Mouse (Mus musculus) cerebellum, postnatal 14 days (tissue): Measurements from ENCODE around the gene Gjb3.

Source experiments
- DNase-seq, 2 experiments: peaks; one replicate each; pipeline ENCODE4 v3.0.0; 2021; ENCODE audit warnings: mixed read lengths in 2 of 2

Gene Gjb3

DNA sequence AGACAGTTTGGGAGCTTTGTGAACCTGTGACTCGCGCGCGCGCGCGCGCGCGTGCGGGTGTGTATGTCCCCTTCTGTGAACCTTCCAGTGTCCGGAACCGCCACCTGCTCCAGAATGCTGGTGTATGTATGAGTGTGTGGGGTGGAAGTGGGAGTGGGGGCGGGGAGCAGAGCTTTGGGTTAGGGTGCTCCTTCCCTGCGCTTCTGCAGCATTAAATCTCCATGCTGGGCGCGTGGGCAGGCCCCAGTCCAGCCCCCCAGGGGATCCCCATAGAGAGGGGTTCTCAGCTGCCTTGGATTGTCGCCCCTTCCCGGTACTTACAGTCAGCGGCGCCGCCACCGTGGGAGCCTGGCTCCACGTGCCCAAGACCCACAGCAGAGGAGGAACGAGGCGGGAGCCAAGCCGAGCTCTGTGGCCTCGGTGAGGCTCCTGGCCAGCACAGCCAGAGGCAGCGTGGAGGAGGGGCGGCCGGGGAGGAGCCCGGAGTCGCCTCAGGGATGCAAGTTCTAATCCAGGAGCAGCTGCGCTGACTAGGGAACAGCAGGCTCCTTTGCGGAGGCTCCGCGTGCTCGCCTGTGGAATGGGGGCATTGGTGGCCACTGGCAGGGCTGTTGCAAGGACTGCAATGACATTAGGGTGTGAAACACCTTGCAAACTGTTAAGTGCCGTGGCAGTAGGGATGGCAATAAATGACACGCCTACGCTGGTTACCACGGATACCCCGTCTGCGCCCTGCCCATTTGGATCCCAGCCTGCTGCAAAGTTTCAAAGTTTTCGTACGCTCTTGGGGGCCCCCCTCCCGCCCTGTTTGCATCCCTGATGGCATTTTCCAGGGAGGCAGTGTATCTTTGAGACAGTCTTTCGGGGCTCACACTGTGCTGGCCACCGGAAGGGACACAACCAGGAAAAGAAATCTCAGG is at the start of gene Gjb3:
TSS of gene Gjb3 (minus strand) at position 664 of the 920 bp plus-strand sequence.
- DNase-seq: peak in 1 of 2 experiments; percentile 40

DNA sequence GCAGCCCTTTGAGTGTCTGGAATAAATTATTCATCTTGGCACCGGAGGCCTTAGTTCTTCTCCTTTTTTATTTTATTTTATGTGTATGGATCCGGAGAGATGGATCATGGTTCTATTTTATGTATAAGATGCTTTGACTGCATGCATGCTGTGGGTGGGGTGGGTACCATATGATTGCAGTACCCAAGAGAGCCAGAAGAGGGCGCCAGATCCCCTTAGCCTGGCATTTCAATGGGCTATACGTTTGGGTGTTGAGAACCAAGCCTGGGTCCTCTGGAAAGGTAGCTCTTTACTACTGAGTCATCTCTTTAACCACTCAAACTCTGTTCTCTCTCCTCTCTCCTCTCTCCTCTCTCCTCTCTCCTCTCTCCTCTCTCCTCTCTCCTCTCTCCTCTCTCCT is 46.7 kb upstream of the Gjb3 start:
- DNase-seq: peak in 1 of 2 experiments; percentile 46

DNA sequence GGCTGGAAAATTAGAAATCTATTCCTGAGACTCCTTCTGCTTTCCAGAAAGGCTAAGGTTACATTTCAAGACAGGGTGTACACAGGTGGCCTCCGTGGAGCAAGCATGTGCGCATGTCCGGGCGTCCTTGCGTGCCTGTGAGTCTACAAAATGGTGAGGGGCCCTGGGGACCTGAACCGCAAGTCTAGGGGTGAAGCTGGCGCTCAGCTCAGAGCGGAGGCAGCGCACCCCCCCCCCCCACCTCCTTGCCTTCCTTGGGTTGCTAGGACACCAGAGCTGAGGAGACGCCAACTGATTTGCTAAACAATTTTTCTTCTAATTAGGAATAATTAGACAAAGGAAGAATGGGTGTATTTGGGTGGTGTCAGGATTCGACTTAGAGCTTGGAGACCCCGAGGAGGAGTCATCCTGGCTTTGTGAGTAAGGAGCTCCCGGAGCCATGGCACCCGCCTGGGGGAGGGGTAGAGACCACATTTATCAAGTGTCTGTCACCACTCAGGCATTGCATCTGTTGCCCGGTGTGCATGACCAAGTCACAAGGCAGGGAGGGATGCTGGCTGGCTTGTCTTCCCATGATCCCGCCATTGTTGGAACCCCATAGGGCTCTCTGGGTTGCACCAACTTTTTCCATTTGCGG is 45.0 kb upstream of the Gjb3 start:
- DNase-seq: peak in 1 of 2 experiments; percentile 40

DNA sequence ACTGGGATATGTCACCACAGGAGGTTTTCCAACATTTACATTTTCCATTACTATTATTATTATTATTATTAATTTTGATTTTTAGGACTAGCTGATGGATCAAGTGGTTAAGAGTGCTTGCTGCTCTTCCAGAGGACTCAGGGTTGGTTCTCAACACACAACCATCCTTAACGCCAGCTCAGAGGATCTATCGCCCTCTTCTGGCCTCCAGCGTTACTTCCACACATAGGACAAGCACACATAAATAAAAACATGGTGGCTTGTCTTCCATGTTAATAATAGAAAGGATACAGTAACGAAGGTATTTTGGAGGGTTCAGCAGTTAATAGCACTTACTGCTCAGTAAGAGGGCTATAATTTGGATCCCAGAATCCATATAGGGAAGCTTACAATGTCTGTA is 44.0 kb upstream of the Gjb3 start:
- DNase-seq: peak in 1 of 2 experiments; percentile 45

DNA sequence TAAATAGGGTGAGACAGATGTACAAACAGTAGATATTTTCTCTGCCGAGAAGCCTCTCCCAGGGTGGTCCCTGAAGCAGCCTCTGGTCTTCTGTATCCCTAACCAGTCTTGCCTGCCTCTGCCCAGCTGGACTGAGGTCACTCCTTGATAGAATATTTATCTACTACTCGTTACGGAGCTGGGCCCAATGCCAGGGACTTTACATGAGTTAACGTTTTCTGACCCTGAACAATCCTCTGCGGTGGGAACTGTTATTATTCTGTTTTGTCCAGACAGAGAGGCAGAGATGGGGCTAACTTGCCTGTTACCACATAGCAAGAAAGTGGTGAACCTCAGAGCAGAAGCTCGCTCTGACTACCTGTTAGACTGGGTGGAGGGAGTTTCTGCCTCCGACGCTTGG is 42.8 kb upstream of the Gjb3 start:
- DNase-seq: no peak

DNA sequence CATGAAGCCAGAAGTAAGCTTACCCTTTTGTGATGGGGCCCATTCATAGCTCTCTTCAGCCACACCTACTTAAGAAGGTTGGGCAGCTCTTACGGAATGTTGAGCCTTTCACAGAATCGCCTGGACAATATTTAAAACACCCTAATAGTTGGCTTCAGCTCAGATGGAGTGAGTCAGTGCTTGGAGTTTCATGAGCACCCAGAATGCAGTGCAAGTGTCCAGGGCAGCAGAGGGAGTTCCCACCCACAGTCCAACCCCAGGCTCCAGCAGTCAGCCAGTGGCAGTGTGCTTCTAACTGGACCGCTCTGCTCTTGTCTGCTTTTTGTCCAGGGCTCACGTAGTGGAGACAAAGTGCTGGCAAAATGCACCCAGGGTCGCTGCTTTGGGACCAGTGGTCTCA is 40.9 kb upstream of the Gjb3 start:
- no peak for DNase-seq

DNA sequence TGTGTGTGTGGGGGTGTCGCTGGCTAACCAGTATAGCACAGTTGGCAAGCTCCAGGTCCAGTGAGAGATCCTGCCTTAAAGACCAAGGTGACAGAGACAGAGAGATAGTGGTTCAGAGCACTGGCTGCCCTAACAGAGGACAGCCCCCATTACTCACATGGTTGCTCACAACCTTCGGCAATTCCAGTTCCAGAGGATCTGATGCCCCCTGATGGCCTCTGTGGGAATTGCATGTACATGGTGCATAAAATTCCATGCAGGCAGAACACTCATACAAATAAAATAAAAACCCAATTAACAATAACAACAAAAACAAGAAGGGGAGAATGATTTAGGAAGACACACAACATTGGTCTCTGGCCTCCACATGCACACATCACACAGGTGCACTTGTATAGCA is 39.8 kb upstream of the Gjb3 start:
- DNase-seq: peak in 1 of 2 experiments; percentile 66

DNA sequence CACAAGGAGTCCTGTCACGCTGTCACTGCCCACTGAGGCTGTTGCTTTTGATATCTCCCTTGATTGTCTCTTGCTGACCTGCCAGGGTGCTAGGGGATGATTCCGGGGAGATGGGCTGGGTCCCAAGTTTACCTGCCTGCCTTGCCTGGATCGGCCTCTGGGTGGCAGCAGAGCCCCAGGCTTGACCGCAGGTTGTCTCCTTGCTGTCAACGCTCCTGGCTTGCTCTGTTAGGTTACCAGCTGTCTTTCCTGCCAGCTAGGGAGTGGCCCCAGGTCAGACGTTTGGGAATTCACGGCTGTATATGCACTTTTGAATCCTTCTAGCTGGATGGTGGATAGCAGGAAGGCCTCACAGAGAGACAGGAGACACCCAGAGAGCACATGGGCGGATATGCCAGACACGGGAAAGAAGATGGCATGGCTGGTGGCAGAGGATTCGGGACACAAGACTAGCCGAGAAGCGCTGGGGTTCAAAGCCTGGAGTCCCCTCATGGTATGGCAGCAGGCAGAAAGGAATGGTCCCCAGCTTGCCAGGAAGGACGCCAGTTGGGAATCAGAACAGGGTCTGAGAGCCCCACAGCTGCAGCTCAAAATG is 37.8 kb upstream of the Gjb3 start:
- peak; percentile 95 for DNase-seq

DNA sequence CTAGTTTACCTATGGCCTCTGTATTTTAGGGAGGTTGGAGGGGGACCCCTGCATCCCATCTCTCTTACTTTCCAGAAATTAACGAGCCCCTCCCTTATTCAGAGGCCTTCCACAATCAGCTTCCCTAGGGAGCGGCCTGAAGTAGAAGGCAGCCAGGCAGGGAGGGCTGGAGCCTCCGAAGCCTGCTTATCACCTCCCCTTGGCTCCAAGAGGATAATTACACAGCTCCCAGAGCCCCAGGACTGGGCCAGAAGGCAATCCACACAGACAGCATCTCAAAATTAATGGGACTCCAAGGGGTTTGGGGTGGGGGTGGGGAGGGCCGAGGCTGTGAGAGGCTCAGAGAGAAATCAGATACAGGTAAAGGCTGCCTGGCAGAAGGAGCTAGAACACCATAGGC is 35.2 kb upstream of the Gjb3 start:
- no peak for DNase-seq

DNA sequence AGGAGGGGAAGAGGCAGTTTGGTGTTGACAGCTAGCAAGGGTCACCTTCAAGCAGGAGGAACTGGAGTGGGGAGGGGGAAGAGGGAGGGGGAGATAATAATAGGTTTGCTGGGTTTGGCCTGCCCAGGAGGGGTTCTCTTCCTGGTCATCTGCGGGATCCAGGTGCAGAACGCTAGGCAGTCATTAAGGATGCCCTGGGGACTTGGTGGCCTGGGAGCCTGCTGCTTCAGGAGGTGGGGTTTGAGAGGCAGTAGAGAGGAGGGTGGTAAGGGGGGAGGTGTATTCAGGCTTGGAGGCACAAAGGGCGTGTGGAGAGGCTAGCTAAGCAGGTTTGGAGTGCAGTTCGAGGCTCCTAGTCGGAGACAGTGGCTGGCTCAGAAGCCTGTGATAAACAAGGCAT is 34.8 kb upstream of the Gjb3 start:
- no peak for DNase-seq

DNA sequence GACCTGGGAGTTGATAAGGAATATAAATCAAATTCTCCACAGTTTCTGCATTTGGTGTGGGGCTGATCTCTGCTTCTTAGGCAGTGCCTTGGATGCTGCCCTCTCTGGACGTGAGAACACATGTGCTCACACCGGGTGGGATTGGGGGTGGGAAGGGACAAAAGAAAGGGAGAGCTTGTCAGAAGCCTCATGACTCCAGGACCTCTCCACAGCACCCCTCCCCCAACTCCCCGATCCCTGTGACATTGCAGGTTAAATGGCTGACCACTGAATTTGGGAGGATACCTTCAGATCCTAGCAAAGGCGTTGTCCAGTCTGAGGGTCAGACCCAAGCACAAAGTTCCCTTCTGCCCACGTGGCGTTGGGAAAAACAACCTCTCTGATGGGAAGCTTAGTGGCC is 33.8 kb upstream of the Gjb3 start:
- DNase-seq: no peak

DNA sequence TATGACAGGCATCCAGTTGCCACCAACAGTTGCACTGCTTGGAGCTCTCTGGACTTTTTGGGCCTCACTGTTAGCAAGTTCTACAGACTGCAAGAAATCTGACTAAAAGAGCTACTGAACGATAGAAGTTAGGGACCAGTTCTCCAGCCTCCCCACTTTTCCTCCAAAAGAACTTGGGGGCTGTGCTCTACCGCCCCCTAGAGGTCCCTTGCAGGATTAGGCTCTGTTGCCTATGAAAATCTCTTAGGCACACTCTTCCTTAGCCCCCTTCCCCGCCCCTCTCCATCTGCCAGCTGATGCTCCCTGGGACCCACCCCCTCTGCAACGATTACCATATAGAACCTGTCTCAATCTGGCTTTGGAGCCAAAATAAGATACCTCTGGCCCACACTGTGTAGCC is 32.7 kb upstream of the Gjb3 start:
- DNase-seq: no peak

DNA sequence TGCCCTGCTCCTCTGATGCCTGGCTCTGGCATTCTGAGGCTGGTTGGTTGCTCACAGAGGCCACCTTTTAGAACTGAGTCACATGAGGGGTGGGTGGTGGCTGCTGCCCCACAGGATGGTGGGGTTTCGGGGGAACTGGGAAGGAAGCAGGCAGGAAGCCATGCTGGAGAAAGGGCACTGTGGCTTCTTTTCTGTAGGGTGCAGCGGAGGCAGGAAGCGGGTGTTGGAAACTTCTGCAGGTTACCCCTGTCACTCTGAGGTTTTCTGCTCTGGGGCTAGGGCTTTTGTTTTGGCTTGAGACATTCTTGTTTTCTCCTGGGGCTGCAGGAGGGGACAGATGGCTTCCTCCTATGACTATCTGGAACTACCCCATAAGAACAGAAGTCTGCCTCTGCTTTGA is 31.9 kb upstream of the Gjb3 start:
- DNase-seq: no peak

DNA sequence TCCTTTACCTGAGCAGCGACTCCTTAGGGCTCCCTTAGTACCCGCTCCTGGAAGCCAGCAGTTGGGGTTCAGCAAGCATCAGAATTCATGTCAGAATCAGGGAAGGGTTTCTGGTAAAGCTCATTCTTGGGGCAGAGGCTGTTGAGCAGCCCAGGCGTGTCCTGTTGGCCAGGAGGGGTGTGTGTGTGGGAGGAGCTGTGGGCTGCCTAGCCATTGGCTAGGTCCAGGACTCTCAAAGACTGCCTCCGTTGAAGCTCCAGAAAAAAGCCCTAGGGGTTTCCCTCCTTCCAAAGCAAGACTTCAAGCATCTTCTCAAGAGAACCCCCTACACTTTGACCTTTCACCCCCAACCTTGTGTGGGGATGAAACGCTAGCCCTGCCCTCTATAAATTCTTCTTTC is 27.4 kb upstream of the Gjb3 start, which contains the start of gene Gjb5:
TSS of gene Gjb5 (minus strand) at position 164 of the 400 bp plus-strand sequence.
- no peak for DNase-seq

DNA sequence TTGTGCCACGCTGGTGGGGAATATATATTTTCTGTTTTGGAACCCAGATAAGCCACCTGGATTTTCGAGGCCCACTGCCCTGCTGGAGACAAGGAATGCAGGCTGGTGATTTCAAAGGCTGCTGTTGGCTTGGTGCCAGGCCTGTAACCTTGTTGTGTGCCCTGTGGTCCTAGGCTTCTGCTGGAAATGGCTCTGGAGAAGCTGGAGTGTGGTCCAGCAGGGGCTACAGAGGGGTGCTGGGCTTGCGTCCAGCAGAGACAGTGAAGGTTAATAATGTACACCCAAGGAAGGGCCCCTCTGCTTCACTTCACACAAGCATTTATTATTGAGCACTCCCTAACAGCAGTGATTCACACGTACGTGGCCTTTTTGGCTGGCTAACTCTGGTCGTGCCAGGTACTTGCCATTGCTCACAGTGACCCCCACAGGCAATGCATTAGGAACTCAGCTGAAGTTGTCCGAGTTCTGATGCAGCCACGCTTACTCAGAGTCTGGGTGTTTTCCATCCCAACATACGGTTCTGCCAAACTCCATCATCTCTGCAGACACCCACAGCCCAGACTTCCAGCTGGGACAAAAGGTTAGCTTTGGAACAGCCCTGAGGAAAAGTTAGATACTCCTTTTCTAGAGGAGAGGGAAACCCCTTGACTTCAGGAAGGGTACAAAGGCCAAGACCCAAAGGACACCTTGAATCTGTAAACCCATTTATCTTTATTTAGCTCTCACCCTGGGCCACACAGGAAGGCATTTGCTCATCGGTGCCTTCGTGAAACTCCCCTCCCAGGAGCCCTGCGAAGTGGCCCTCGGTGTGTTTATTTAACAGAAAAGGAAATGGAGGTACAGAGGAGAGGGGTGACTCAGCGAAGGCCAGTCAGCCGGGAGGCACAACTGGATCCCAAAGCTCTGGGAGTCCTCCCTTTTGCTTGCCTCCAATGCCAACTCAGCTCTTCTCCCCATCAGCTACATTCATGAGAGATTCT is 24.2 kb upstream of the Gjb3 start:
- DNase-seq: peak in 1 of 2 experiments; percentile 56

DNA sequence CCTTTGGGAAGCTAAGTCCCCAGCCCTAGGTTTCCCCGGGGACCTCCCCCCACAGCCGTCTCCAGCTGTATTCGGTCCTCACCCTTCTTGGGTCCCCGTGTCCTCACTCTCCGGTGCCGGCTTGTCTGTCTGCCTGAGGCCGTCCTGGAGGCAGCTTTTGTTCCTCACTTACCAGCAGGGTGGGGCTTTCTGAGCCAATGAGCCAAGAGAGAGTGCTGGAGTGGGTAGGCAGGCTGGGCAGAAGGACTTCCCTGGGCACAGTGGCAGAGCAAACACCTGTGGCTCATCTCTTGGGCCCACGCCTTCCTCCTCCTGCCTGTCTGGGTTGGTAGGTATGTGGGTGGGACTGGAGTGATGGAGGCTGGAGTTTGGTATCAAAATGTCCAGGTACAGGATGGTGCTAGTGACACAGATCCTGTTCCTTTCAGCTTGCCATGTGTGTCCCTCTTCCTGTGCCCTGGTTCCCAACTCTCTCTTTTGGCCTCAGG is 23.4 kb upstream of the Gjb3 start, which contains the start of gene Gjb4:
TSS of gene Gjb4 (minus strand) at position 131 of the 488 bp plus-strand sequence.
- no peak for DNase-seq

DNA sequence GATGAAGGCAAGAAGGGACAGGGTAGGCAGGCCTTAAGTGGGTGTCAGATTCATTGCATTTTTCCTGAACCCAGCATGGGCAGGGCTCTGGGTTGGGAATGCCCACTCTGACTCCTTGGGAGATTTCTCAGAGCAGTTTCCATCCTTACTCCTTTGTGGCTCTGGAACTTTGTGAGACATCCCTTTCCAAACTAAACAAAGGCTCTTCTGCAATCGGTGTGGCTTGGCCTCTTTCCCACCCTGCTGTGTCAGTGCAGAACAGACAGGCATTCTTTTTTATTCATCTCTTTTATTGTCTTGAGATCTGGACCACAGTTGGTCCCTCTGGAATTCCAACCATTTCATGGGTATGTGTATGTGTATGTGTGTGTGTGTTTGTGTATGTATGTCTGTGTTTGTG is 21.9 kb upstream of the Gjb3 start:
- DNase-seq: no peak

DNA sequence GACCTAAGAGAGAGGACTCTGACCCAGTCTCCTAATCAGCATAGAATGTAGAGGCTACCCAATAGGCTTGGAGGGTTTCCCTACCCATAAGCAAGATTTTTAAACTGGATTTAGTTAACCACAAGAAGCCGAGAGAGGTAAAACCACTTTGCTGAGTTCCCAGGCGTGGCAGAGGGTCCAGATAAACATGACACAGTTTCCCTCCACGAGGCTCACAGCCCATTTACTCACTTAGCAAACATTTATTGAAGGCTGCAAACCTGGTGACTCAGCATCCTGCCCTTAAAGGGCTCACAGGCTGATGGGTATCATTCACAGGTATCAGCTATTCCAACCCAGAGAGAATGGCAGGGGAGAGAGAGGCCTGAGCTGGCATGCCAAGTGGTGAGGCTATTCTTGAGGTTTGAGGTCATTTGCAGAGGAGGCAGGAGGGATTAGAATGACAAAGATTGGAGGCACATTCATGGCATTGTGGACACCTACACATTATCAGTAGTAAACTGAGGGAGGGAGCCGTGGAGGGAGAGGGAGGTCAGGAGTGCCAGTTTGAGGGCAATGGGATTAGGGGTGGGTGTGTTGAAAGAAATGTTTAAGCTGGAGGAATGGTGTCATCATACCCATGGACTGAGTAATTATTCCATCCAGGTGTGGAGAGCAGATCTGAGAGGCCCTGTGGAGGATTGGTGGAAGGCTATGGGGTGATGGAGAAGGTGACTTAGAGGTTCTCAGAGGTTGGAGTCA is 19.1 kb upstream of the Gjb3 start:
- DNase-seq: no peak

DNA sequence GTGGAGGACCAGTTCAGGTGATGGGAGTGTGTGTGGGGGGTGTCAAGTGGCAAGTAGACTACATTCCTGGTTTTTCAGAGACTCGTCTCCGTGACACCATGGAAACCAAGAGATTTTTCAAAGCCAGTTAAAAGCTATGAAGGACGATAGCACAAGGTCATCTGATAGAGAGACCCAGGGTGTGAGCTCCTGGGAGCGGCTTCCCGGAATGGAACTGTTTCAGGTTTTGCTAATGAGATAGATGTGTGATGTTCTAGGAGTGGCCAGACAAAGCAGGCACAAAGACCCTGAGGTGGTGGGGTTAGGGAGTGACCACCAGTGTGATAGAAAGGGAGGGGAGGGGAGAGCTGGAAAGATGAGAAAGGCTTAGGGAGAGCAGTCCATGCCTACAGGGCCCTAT is 14.4 kb upstream of the Gjb3 start:
- DNase-seq: no peak

DNA sequence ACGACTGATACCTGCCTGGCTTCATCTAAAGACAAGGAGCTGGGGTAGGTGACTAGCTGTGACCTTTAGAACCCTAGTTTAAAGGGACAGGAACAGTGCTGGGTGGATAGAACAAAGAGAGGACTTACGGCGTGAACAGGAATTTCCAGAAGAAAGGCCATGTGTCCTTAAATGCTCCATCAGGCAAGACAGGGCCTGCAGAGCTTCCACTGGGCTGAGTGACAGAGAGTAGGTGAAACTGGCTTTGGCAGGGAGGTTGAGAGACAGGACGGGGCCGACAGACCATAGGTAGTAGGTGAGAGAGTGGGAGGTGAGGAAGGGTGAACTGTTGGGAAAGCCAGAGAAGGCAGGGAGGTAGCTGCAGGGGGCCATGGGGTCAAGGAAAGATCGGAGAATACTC is 10.7 kb upstream of the Gjb3 start:
- no peak for DNase-seq

DNA sequence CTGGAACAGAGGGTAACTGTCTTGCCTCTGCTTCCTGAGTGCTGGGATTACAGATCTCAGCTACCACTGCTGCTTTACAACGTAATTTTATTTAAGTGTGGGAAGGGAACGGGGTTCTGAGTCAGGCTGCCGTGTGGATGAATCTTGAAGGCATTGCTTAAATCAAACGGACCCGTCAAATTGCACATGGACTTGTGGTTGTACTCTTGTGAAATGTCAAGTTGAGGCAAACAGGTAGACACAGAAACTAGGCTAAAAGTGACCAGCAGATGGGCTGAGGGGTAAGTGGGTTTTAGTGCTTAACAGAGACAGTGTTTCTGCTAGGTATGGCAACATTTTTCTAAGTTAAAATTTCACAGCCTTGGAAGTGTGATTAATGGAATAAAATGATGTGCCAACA is 7.0 kb upstream of the Gjb3 start:
- DNase-seq: no peak
